Mouse (Mus musculus) right cerebral cortex, postnatal 36 days (tissue): ENCODE results near the gene Capn1.

Experiments
- DNase-seq, 2 experiments: peaks; one replicate each; pipeline ENCODE4 v3.0.0; 2022; ENCODE audit warnings: low spot score in 2 of 2, mixed read lengths in 1 of 2

The Capn1 gene

DNA sequence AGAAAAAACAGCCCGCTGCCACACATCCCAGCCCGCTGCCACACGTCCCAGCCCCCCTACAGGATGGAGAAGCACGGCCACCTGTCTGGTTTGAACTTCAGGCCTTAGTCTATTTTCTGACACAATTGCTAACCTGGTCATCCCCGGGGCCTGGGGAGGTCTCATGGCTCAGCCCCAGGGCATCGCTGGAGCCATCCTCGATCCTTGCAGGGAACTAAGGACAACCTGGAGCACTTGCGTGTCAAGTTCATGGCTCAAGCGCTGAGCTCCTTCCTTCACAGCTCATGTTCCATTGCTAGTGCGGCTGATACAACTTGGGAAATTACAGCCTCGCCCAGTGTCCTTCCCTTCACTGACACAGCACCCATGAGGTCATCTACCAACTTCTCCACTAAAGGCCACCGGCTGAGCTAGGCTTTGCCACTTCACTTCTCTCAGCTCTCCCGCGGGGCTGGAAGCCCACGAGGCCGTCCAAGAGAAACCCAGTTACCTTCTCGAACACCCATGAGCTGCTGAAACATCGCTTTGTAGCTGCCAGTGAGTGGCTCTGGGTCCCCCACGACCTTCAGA is 62.4 kb downstream of the Capn1 start:
- DNase-seq: no peak

DNA sequence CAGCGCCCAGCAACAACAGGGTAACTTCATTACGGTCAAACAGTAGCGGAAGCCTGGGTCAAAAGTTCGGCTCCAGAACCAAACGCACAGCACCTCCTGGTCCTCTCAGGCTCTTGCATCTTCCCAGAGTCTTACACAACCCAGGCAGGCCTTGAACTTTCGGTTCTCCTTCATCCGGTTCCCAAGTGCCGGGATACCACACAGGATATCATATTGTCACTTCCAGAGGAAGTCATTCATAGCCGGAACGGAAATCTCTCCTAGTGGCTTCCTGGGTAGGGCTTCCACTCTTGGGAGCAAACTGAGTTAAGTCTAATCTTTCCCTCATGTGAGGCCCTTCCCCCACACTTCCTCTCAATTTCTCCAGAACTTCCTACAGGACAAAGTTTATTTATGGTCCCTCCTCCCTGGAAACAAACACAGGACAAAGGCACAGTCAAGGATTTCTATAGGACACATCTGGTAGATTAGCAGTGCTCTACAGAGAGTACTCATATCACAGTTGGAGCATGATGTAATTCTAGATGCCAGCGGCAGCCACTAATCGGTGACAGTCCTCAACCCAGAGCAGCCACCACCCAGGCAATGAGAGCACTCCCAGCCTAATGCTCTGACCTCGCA is 63.5 kb downstream of the Capn1 start:
- no peak for DNase-seq

DNA sequence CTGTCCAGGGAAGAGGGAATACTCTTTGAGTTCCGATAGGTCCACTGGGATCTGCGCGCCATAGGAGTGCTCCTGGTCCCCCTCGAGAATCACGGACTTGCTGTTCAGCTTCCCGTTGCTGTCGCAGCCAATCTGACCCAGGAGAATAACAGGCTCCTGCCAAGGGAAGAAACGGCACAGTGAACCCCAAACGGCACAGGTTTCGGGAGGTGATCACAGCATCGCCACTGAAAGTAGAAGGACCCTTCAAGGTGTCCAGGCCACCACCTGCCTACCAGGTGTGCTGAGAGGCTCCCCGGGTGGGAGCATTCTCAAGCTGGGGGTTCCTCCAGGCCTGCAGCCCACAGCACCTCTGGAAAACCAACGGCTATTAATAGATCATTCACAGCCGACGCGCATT is 64.1 kb downstream of the Capn1 start:
- DNase-seq: no peak

DNA sequence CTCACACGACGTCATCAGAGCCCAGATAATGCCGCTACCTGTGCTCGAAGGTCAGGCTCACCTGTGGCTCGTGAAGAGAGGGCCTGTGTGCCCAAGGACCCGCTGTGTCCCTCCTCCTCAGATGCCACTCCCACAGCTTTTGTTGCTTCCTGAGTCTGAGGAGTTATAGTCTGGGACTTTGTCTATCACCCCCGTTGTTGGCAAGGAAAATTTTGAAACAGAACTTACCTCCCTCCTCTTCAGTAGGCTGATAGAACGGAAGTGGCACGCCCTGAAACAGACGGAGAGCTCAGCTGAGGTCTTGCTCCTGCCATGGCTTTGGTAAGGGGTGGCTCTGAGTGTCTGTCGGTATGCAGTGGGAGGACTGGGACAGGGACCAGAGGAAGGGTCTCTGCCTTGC is 65.5 kb downstream of the Capn1 start:
- no peak for DNase-seq

DNA sequence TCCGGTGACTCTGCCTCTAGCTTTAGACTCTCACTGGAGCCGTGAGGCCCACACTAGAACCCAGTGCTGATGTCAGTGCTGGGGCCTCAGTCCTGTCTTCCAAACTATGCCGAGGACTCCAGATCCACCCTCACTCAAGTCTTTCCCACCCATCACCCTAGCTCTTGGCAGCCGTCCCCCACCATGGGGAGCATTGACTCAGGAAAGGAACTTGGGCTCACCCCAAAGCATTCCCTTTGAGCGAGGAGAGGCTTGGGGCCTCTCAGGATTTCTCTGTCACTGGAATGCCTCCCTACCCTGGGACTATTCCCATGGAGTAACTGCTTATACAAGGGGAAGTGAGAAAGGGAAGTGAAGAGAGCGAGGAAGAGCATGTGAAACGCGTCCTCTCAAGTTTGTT is 69.8 kb downstream of the Capn1 start:
- DNase-seq: no peak

DNA sequence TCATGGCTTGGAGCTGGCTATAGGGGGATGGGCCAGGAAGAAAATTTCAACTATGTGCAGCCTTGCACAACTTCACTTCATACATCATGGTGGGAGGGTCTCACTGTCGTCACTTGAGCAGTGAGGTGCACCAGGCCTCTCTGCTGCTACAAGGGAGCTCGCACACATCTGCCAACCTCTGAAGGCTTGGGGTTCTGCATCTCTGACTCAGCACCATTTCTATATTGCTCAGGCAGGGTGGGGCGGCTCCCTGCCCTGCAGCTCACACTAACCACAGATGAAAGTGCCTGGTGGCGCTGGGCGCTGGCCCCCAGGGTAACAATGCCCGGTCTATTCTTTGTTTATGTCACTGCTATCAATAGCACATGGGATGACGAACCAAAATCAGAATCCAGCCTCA is 70.7 kb downstream of the Capn1 start:
- peak; percentile 16 to 26 for DNase-seq

DNA sequence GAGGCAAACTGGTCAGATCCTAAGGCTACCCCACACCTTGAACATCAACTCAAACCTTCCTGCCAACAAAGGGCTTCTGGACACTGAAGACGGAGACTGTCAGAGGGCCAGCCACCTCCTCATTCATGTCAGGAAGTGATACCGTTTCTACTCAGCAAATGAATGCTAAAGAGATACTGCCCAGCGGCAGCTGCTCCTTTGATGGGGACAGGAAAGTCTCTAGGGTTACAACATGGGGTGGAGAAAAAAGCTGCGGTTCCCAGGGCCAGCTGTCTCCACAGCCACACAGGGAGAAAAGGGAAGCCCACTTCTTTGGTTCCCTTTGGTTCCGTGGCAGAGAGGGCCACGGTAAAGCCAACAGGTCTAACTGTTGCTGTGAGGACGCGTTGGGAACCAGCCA is 71.6 kb downstream of the Capn1 start:
- DNase-seq: no peak

DNA sequence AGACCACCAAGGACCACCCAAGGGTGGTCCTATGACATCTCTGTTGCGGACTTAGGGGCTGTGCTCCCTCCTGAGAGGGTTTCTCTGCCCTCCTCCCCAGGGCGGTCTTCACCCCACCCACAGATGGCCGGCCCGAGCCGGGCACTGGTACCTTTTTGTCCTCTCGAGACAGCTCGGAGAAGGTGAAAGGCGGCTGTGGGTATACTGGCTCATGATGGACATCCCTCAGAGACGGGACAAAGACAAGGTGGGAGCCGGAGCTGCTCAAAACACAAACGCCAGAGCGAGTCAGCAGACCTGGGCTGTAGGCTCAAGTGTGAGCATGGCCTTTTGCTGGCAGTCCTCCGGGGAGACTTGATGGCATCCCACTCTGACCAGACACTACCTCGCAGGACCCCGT is 72.3 kb downstream of the Capn1 start:
- no peak for DNase-seq

DNA sequence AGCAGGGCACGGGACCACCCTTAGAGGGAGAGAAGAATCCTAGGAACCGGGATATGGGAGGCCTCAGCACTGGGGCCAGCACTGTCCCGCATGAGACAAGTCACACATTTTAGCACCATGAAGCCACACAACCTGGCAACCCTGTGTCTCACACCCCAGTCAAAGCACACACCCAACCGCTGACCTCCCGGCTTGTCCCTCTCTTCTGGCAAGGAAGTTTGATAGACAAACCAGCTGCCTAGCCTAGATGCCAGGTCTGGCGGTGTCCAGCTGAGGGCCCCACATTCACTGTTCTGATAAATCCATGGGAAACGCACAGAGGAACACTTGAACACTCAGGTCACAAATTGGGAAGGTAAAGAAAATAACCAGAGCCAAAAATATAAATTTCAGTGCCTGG is 73.1 kb downstream of the Capn1 start:
- no peak for DNase-seq

DNA sequence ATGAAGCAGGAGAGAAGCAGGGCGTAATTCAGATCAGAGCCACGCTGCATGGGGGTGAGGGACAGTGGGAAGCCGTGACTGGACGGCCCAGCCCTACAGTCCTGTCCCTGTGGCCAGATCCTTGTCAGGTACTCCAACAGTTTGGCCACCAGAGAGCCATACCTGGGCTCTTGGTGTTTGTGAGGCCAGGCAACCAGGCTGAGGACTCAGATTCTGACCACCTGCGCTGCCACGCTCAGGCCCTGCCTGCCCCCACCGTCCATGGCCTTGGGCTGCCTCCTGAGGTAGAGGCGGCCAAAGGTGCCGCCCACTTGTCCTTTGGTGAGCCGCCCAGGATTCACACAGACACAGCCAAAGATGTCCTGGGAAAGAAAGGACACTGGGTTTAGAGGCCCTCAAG is 75.0 kb downstream of the Capn1 start:
- DNase-seq: no peak

DNA sequence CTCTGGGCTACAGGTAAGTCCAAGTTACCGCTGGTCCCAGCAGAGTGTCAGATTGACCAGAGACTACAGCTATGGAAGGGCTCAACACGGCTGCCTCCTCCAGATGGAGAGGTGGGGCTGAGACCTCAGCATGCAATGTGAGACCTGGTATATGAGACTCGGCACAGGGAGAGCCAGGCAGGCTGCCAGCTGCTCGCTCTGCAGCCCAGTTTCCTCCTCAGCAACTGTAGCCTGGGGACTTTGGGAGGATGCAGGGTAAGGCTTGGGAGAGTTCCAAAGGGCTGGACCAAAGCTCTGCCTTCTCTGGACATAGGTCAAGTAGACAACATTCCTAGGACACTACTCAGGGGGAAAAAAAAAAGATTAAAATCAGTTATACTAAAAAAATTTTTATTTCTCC is 75.5 kb downstream of the Capn1 start:
- peak in 1 of 2 experiments; percentile 20 for DNase-seq

DNA sequence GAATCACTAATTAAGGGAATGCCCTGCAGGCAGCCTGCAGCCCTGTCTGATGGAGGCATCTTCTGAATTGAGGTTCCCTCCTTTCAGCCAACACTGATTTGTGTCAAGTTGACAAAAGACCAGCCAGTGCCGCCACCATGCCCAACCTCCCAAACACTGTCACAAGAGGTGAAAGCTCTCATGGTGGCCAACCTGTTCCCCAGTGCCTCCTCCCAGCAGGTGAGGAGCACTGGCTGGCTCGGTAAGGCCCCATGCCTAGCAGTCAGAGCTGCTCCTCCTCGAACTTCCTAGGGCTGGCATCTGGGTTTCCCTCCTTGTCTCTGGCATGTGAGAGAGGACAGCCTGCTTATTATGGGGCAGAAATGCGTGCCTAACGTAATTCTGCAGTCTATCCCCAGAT is 76.0 kb downstream of the Capn1 start:
- DNase-seq: no peak
